Mouse (Mus musculus) layer of hippocampus, adult 11-12 months (tissue): Measurements from ENCODE around the gene Prpf8.
"Not testable (repeated sequence)": the region's sequence is repeated elsewhere in the genome, so short reads cannot be mapped to it uniquely, and the experiment has no call there.

Experiments used
- DNase-seq: peaks from one replicate; pipeline ENCODE4 v3.0.0; 2022; ENCODE audit warnings: low spot score

Gene Prpf8

DNA sequence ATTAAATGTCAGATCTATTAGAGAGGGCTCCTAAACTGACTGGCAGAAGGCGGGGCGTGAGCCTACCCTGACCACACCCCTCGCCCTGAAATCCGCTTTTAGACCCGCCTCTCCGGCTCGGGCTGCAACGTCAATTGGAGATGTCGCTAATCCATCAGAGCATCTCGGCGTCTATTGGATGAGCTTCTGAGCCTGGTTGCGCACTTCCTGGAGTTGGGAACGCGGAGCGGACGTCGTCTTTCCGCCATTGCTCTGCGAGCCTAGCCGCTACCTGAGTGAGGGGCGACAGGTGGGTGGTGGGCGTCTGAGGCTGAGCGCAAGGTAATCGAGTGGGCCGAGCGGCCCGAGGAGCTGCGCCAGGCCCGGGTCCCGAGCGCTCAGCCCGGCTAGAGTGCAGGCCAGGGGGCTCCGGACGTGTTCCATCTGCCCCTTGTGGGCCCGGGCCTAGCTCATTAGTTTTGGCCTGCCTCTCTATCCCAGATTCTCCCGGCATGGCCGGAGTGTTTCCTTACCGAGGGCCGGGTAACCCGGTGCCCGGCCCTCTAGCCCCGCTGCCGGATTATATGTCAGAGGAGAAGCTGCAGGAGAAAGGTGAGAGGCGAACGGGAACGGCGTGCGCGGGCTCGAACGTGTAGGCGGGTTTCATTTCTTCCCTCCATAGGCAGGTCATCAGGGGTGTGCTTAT is at the start of gene Prpf8:
TSS of gene Prpf8 (plus strand) at position 216 of the 685 bp plus-strand sequence.
- peak; percentile 99 for DNase-seq

DNA sequence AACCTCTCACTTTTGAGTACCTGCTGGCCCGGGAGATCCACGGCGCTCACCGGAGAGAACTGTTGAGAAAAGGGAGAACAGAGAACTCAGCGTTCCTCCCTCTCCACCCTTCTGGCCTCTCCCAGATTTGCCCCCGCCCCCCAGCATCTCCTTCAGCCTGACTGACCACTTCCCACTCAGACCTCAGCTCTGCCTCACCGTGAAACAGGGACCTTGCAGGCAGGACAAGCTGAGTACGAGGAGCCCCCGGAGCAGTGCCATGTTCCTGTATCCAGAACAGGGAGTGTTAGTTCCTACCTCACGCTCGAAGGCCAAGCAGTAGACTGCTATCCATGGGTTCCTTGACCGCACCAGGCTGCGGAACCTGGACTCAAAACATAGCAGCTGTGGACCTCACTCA is 48.4 kb upstream of the Prpf8 start:
- no peak for DNase-seq

DNA sequence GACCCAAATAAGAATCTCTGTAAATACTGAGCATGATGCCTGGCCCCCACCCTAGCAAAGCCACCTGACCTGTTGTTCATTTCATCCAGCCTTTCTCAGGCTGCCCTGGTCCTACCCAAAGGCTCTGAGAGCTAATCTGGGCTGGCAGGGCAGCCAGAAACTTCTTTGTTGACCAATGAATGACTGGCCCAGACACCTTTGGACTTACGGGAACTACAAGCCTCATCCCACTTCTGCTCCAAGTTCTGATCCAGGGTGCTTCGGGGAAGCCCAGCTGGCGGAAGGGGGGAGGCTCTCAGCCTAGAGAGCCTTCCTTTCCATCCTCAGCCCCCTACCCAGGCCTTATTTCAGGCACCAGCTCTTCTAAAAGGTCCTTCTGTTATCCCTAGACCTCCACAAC is 47.8 kb upstream of the Prpf8 start:
- no peak for DNase-seq

DNA sequence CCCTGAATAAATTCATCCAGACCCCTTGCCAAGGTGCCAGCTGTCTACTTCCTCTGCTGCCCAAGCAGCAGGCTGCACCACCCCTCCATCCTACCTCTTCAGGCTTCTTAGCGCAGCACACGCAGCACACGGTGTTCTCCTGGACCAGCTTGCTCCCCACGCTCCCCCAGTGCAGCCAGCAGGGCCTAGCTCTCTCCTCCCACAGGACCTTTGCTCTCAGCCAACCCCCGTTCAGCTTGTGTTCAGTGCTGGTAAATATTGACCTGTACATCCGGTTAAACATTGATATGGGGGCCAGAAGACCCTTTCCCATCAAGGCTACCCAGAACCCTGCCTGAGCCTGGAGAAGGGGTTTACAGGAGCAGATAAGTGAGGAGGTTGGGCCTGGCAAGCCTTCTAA is 47.3 kb upstream of the Prpf8 start, which contains the start of gene Serpinf2:
TSS of gene Serpinf2 (minus strand) at position 229 of the 400 bp plus-strand sequence.
- no peak for DNase-seq

DNA sequence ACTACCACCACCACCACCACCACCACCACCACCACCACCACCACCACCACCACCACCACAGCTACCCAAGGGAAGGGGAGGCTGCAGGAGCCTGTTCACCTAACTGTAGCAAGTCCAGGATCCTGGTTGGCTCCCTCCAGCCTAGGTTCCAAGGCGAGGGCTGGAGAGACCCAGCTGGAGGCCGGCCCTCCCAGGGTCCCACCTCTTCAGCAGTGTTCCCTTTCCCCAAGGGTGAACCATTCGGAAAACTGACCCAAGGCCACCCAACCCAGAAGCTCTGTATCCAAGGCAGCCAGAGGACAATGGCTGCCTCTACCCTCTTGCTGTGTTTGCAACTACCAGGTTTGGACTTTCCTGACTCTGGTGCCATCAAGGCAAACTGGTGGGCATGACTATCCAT is 46.7 kb upstream of the Prpf8 start:
- no peak for DNase-seq

DNA sequence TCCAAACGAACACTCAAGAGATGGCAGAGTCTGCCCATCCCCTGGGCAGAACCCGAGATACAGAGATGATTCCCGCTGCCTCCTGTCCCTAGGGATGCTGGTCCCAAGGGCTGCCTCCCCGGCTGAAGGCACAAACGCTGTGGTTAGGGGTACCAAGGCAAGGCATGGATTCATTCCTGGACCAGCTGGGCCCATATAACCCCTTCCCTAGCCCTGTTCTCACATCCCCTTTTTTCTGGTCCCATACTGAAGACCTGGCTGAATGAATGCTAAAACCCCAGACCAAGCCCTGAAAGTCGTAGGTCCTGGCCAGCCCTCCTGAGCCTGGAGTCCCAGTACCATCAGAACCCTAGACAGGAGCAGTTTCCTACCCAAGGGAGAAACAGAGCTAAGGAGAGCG is 45.6 kb upstream of the Prpf8 start:
- no peak for DNase-seq

DNA sequence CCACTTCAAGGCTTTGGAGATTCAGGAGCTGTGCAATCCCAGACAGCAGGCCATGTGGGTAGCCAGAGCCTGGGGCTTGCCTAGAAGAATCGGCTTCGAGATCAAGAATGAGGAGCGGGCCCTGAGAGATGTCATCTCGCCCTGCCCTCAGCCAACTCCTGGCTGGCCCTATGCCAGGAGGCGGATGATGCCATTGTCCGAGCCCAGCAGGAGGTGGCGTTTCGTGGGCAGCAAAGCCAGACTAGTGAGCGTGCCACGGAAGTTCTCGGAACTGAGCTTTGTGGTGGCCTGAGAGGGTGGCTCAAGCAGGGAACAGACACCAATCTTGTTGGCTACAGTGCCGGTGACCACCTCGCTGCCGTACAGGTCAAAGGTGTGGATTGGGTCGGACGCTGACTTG is 45.0 kb upstream of the Prpf8 start:
- no peak for DNase-seq

DNA sequence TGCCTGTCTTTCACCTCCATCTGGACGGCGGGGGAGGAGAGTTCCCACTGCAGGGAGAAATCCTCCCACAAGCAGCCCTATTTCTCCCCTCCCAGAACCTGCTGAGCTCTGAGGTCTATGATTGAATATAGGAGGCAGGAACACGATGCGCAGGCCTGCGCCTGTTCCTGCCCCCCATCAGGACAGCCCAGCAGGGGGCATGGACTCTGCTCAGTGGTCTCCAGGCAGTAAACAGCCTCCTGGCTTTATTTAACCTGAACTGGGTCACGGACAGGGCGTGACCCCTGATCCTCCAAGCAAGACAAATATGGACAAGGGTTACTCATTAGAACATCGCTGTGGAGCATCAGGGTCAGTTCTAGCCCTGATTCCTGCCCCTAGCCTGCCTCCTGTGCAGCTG is 42.9 kb upstream of the Prpf8 start:
- DNase-seq, result no peak

DNA sequence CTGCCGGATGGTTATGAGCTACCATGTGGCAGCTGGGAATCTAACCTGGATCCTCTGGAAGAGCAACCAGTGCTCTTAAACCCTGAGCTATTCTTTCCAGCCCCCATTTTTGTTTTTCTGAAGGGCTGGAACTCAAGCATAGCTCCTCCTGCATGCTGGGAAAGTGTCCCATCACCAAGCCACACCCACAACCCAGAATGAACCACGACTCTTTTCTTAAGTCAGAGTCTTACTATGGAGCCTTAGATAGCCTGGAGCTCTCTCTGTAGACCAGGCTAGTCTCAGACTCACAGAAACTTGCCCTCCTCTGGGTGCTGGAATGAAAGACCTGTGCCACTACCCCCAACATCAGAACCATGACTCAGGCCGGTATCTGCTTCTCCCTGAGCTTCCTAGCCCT is 38.0 kb upstream of the Prpf8 start:
- DNase-seq, result no peak

DNA sequence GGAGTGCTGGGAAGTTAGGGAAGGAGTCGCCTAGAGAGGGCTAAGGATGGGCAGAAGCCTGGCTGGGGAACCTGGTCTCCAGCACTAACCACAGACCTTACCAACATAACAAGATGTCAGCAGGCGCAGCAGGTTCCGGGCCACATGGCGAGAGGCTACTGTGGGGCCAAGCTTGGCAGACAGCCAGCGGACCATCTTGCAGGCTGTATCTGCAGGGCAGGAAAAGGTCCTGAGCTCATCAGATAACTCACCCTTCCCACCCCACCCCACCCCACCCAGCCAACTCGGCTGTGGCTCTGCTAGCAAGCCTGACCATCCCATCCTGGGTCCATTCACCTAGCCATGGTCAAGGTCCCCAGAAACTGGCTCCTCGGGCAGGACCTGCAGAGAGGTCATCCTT is 36.9 kb upstream of the Prpf8 start:
- DNase-seq, result no peak

DNA sequence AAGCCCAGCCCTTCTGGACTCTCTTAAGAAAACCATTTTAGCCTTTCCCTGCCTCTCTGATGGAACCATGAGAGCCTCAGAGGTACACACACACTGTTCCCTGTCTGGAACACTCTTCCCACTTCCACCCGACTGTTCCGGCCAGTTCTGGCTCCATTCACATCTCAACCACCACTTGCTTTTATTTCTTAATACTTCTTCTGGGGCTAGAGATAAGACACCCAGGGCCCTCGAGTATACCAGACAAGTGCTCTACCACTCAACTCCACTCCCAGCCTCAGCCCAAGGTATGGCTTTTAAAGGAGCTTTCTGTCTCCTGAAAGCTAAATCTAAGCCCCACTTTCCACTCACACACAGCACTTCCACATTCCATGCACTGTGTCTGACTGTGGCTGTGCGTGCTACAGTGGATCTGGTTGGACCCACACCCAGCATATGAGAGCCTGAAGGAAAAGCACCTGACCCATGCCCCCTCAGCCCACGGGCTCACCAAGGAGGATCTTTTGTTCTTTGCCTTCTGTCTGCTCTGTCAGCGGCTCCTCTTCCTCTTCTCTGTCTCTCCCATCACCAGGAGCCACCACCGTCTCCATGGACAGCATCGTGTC is 36.2 kb upstream of the Prpf8 start:
- DNase-seq, result no peak

DNA sequence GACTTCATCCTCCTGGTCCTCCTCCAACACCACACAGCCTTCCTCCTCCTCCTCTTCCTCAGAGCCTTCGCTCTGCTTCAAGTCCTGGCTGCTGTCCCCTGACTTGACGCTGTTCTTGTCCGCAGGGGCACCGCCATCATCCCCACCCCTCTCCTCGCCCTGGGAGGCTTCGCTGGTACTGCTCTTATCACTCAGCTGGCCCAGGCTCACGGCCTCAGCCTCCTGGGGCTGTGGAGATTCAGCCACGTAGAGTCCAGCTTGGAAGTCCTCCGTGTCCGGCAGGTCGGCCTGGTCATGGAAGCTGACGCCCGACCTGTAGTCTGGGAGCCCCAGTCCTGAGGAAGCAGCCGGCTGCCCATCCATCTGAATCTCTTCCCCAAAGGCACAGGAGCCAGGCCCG is 35.7 kb upstream of the Prpf8 start:
- no peak for DNase-seq

DNA sequence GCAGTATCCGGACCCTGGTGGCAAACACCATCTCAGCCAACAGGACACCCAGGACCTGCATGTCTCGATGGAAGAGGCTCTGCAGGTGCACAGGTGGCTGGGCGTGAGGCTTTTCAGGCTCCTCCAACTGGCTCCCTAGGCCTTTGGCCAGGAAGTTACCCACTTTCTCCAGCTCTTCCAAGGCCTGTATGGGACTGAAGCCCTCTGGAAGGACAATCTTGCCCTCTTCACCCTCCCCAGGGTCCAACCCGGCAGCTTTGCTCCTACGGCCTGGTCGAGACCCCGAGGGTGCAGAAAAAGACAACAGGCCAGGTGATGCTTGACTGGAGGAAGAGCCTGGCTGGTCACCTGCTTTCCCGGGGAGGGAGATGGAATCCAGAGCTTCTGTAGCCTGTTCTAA is 34.5 kb upstream of the Prpf8 start:
- no peak for DNase-seq

DNA sequence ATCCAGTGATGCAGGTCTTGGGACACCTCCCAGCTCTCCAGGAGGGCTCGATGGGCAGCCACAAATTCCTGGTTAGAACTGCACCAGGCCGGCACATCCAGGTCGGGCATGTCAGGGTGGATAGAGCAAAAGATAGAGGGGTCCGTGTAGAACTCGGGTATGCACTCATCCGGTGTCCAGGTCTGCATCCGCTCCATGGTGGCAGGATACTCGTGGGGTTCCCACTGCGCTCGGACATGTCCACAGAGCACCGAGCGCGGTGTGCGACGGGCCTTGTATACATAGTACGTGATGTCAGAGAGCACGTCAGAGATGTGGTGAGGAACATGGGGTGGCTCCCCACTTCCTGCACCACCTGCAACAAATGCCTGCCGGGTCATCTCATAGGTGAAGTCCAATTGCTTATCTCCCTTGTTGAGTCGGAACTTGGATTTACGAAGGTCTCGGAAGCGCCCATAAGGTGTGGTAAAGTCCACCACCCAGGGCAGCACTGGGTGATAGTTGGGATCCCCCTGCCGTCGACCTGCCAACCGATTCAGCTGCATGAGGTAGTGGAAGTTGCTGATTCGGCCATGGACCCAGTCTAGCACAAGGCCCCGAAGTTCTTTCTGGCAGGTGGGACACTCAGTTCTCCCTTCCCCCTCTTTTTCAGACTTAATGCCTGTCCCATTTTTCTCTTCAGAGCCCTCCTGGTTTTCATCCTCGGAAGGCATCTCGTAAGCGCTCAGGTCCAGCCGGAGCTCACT is 33.6 kb upstream of the Prpf8 start:
- DNase-seq, result no peak

DNA sequence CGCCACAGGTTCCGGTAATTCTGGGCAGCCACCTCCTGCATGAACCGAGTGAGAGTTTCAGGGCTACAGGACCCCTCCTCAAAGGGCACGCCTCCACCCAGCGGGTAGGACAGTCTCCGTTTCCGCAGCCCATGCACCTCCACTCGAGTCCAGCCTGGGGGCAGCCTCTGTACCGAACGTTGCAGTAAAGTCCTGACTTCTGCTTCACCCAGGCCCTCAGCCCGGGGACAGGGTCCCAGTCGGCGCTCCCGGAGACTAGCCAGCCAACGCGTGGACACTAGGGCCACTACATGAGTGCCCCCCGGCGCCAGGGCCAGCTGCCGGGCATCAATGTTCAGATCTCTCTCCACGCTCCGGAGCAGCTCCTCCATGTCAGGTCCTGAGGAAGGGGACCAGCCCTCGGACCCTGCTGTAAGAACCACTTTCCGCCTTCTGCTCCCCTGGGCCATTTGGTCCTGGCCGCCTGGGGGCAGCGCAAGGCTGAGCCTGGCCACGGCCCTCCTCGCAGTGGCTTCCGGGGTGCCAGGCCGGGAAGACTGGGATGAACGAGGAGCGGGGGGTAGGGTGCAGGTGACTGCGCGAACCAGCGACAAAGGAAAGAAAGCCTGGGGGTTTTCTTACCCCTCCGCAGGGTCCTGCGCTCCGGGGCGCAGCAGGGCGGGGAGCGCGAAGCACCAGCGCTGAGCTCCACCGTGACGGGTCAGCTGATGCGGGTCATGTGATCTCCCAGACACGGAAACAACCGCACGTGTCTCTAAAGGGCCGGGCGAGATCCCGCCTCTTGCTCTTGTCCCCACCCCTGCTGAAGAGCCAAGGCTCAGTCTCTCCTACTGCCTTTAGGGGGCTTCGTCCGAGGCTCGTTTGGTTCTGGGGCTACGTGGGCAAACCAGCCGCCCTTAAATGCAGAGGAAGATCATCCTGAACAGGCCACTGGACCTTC is 32.4 kb upstream of the Prpf8 start, which contains the start of gene Wdr81:
TSS of gene Wdr81 (minus strand) at position 727 of the 940 bp plus-strand sequence.
- peak; percentile 90 for DNase-seq

DNA sequence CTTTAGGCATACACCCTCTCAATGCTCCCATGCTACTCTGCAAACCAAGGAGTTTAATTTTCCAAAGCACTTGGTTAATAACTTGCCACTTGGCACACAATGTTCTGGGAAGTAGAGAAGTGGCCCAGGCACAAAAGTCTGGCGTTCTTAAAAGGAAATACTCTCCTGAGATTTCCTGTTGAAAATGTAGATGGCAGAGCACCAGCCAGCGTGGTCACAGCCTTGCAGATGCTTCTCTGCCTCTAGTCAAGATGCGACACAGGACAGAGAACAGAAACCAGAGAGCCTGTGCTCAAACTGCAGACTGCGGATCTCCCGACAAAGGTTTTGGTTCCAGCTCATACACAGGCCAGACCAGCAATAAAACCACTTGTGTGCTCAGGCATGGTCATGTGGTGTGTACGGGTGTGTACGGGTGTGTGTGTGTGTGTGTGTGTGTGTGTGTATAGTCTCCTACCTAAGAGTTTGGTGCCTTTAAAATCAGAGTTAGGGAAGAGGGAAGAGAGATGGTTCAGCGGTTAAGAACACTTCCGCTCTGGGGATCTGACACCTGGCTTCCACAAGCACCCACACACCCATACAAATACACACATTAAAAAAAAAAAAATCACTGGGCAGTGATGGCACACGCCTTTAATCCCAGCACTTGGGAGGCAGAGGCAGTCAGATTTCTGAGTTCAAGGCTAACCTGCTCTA is 31.4 kb upstream of the Prpf8 start:
- no peak for DNase-seq

DNA sequence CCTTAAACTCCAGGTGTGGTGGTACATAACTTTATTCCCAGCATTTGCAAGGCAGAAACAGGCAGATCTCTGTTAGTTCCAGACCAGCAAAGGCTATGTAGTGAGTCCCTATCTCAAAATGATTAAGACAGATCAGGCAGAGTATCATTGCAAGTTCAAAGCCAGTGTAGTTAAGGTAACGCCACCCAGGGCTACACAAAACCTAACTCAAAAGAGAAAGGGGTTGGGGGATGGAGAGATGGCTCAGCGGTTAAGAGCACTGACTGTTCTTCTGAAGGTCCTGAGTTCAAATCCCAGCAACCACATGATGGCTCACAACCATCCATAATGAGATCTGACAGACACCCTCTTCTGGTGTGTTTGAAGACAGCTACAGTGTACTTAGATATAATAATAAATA is 30.6 kb upstream of the Prpf8 start:
- DNase-seq, result not testable (repeated sequence)

DNA sequence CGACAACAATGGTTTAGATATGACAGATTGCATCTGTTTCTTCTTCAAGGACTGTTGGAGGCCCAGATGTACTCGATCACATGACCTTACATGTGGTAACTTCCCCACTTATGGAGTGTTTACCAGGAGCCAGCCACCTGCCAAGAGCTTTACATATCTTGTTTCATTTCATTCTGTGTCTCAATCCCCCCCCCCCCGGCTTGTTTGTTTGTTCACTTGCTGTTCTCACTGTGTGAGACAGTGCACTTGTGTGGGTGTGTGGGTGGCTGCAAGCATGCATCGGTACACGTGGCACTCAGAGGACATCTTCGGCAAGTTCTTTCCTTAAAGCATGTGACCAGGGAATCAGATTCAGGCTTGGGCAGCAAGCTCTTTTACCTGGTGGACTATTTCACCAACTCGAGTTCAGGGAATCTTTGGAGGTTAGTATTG is 30.2 kb upstream of the Prpf8 start:
- DNase-seq, result no peak

DNA sequence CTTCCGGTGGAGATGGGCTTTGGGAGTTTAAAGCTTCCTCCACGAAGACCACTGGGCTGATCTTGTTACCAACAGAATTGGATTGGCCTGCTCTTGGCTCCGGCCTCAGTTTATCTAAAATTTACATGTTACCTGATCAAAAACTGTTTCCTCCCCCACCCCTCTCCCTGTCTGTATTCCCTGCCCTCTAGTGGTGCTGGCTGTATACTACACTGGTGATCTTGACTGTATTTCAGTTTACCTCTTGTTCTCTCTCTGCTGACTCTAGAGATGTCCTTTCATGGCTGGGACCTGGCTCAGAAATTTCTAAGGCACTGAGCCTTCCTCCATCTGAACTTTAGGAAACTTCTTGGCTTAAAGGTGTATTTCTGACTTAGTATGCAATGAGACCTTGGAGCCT is 28.4 kb upstream of the Prpf8 start:
- no peak for DNase-seq

DNA sequence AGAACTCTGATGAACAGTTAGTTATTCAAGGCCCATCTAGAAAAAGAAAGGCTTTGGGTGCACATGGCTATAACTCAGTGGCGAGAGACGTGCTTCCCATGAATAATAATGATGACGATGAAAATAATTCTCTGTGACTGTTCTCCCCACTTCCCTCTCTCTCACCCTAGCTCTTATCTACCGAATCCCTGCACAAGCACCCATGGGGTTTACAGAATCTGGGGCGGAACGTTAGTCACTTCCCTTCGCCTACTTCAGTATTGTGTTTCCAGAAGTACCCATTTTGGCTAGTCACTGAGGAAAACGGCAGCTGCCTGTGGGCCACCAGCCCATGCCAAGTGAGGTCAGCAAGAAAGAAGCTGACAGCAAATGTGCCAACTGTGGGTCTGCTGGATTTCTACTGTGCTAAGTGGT is 28.0 kb upstream of the Prpf8 start:
- no peak for DNase-seq

DNA sequence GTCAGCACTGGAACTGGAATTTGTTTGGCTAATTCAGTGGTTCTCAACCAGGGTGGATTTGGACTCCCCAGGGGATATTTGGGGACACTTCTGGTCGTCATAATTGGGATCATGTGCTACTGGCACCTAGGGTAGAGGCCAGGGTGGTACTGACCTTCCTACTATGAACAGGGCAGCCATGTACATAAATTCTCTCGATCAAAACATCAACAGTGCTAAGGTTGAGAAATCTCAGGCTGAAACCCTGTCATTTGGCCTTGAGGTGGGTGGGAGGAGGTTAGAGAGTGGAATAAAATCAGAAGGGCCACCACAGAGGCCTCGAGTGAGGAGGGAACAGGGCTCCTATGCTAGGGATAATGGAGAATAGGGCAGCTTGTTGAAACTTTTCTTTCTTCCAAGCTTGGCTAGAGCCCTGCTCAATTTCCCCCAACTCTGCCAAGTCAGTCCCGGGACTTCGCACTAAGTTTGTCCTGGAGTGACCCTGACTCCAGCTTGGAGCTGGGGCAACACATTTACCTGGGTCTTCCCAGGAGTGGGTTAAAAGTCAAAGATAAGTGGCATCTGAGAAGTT is 27.4 kb upstream of the Prpf8 start:
- no peak for DNase-seq
